Mouse (Mus musculus) heart, adult 2 months (tissue): ENCODE results near the gene Lipe.

Source experiments
- CTCF ChIP-seq: fragments of 200-600 bp; IDR thresholded peaks from 2 replicates; pipeline ENCODE4 v1.8.1; 2022; ENCODE audit warnings: antibody characterized with exemption, mild to moderate bottlenecking, moderate library complexity
- POLR2A ChIP-seq: fragments of 200-500 bp; IDR thresholded peaks from 2 replicates; pipeline ENCODE4 v1.6.1; 2011; ENCODE audit warnings: mild to moderate bottlenecking, low read depth, low read length, control low read depth; ENCODE audit not compliant: insufficient read depth

DNA sequence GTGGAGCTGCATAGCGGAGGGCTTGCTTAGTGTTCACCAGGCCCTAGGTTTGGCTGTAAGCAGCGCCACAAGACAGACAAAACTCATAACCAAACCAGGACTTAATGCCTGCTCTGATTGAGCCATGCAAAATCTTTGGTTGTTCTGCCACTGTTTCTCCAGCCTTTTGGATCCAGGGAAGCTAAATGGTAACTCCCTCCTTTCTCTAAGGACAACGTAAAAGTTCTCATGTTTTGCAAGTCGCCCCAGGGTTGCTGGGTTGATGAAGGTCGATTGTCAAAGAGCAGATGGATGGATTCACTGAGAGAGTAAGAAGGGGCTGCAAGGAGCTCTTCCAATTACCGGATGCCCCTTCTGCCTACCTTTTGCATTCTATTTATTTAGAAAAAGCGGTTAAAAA, 3.8 kb downstream of the Lipe start:
- no peak for TF ChIP-seq POLR2A
- TF ChIP-seq CTCF, result no peak
